Mouse (Mus musculus) hindbrain, postnatal 0 days (tissue): ENCODE results near the gene Ptpn18. TPM values are rescaled to one million over a fixed set of nuclear protein-coding genes. Genes with fewer than 3 reads are reported as not detected.
A peak's percentile ranks its signal among the peaks of the same experiment; 100 is the strongest.

ENCODE experiments used
- ATAC-seq: fragments of 200-750 bp; cut with Nextera tagmentation; 2 replicates; pipeline ENCODE4 v1.8.0; 2017; ENCODE audit warnings: mild to moderate bottlenecking, moderate TSS enrichment, moderate library complexity
- DNase-seq: peaks from one replicate; pipeline ENCODE4 v3.0.0-alpha.2; 2015; ENCODE audit warnings: low spot score
- H3K27ac ChIP-seq: fragments of 300-500 bp; sonication (generic); 2 replicates; pipeline ENCODE4 v1.5.1; 2014; ENCODE audit warnings: mild to moderate bottlenecking
- H3K27me3 ChIP-seq: fragments of 300-500 bp; sonication (generic); 2 replicates; pipeline ENCODE4 v1.6.1; 2014; ENCODE audit warnings: low read length, mixed read lengths; ENCODE audit not compliant: insufficient read depth
- H3K36me3 ChIP-seq: fragments of 300-500 bp; sonication (generic); 2 replicates; pipeline ENCODE4 v1.6.1; 2014; ENCODE audit warnings: low read length, mixed read lengths; ENCODE audit not compliant: insufficient read depth
- H3K4me1 ChIP-seq: fragments of 300-500 bp; sonication (generic); 2 replicates; pipeline ENCODE4 v1.6.1; 2014; ENCODE audit warnings: antibody characterized with exemption, low read length, mixed read lengths; ENCODE audit not compliant: insufficient read depth
- H3K4me2 ChIP-seq: fragments of 300-500 bp; sonication (generic); 2 replicates; pipeline ENCODE4 v1.6.1; 2014; ENCODE audit warnings: low read depth, mild to moderate bottlenecking, low read length, moderate library complexity, mixed read lengths
- H3K4me3 ChIP-seq: fragments of 300-500 bp; sonication (generic); 2 replicates; pipeline ENCODE4 v1.5.1; 2014; ENCODE audit warnings: low read length
- H3K9ac ChIP-seq: fragments of 300-500 bp; sonication (generic); replicated peaks from 2 replicates; pipeline ENCODE4 v1.6.1; 2014; ENCODE audit warnings: mild to moderate bottlenecking, low read length, moderate library complexity, mixed read lengths
- H3K9me3 ChIP-seq: fragments of 300-500 bp; sonication (generic); 2 replicates; pipeline ENCODE4 v1.6.1; 2016; ENCODE audit warnings: low read length, mixed read lengths
- CTCF ChIP-seq: IDR thresholded peaks from 2 replicates; pipeline ENCODE4 v1.5.1; 2016; ENCODE audit warnings: antibody characterized with exemption, control low read depth, low read depth
- WGBS: fragments of 180-500 bp; shearing (Covaris S2); extraction: QIAGEN DNeasy Blood & Tissue Kit; methylation state at CpG from one replicate; pipeline ENCODE4 v1.1.7; 2014; 5-methylcytosine and 5-hydroxymethylcytosine counted together
- polyA plus RNA-seq: library from polyadenylated mRNA; unstranded; fragments of >200 nt; fragmentation: Nextera tagmentation; extraction: Ambion mirVana; gene quantifications from 2 replicates; pipeline ENCODE4 v1.2.1, GENCODE M21; 2015
- total RNA-seq: library from RNA; depleted of rRNA; stranded (reverse); fragments of >200 nt; gene quantifications from 2 replicates; pipeline ENCODE4 v1.2.3, GENCODE M21; 2014

The Ptpn18 gene
- total and polyA plus RNA-seq, 2 experiments from 2014 or later, result 0.63 to 6.9 TPM

GRCm38 (mm10) chr1:34462766-34463165 is 3.2 kb downstream of the Ptpn18 start:
- Histone ChIP-seq H3K9me3 (no peaks in the 10 kb centered on the region), H3K36me3 (no peaks in the 10 kb centered on the region), H3K27ac (no peak overlapping the region), H3K4me2 (no peak overlapping the region), H3K4me3 (no peak overlapping the region), H3K4me1 (0 out of 2 replicates have a peak, but pooled peaks cover 6% of the 10 kb centered on the region), H3K27me3 (no peaks in the 10 kb centered on the region; the same call in 1 of the 2 replicates), H3K9ac (no peak overlapping the region)
- WGBS, result 16% methylated on average over 7 of the region's 7 CpGs
- peak; percentile 55; the same call in 1 of the 2 replicates for ATAC-seq
- TF ChIP-seq CTCF, result peak; percentile 75
- DNase-seq, result peak; percentile 79

- ATAC-seq, result no peak
- TF ChIP-seq CTCF, result no peak
- WGBS, result 91% methylated on average over 8 of the region's 8 CpGs
- Histone ChIP-seq H3K9ac (no peak overlapping the region), H3K27me3 (no peaks in the 10 kb centered on the region; the same call in 1 of the 2 replicates), H3K4me1 (0 out of 2 replicates have a peak, but pooled peaks cover 6% of the 10 kb centered on the region), H3K4me2 (no peak overlapping the region), H3K36me3 (no peaks in the 10 kb centered on the region), H3K27ac (no peak overlapping the region), H3K4me3 (no peak overlapping the region), H3K9me3 (no peaks in the 10 kb centered on the region)
- DNase-seq, result no peak
Observed at GRCm38 (mm10) chr1:34464310-34464817, 4.8 kb downstream of the Ptpn18 start.

GRCm38 (mm10) chr1:34465445-34465844 is 5.9 kb downstream of the Ptpn18 start:
- H3K36me3 ChIP-seq, result no peaks in the 10 kb centered on the region
- H3K9me3 ChIP-seq, result no peaks in the 10 kb centered on the region
- H3K27me3 ChIP-seq, result no peaks in the 10 kb centered on the region; the same call in 1 of the 2 replicates
- DNase-seq, result no peak
- no peak overlapping the region for H3K4me3 ChIP-seq
- H3K4me2 ChIP-seq, result no peak overlapping the region
- WGBS, result 74% methylated on average over 6 of the region's 6 CpGs
- ATAC-seq, result no peak
- no peaks in the 10 kb centered on the region for H3K4me1 ChIP-seq
- no peak for TF ChIP-seq CTCF
- no peak overlapping the region for H3K27ac ChIP-seq
- H3K9ac ChIP-seq, result no peak overlapping the region

GRCm38 (mm10) chr1:34468051-34468450 is 8.5 kb downstream of the Ptpn18 start:
- Histone ChIP-seq H3K4me3 (no peak overlapping the region), H3K36me3 (no peaks in the 10 kb centered on the region), H3K9me3 (no peaks in the 10 kb centered on the region), H3K27me3 (no peaks in the 10 kb centered on the region; the same call in 1 of the 2 replicates), H3K27ac (no peak overlapping the region), H3K4me1 (peaks cover 3% of the 10 kb centered on the region; the same call in 1 of the 2 replicates), H3K4me2 (no peak overlapping the region), H3K9ac (no peak overlapping the region)
- no peak for ATAC-seq
- TF ChIP-seq CTCF, result no peak
- no peak for DNase-seq
- 72% methylated on average over 3 of the region's 3 CpGs for WGBS

GRCm38 (mm10) chr1:34468500-34468899 is 8.9 kb downstream of the Ptpn18 start:
- Histone ChIP-seq H3K36me3 (no peaks in the 10 kb centered on the region), H3K9ac (no peak overlapping the region), H3K4me2 (no peak overlapping the region), H3K4me3 (no peak overlapping the region), H3K9me3 (no peaks in the 10 kb centered on the region), H3K4me1 (peaks cover 4% of the 10 kb centered on the region; the same call in 1 of the 2 replicates), H3K27ac (no peak overlapping the region), H3K27me3 (no peaks in the 10 kb centered on the region; the same call in 1 of the 2 replicates)
- ATAC-seq, result no peak
- WGBS, result 70% methylated on average over 4 of the region's 4 CpGs
- no peak for TF ChIP-seq CTCF
- DNase-seq, result no peak

- no peaks in the 10 kb centered on the region for H3K9me3 ChIP-seq
- 66% methylated on average over 5 of the region's 5 CpGs for whole genome bisulfite sequencing
- H3K9ac ChIP-seq, result no peak overlapping the region
- no peak overlapping the region for H3K27ac ChIP-seq
- no peak overlapping the region for H3K4me2 ChIP-seq
- no peak for TF ChIP-seq CTCF
- H3K4me3 ChIP-seq, result no peak overlapping the region
- DNase-seq (no peak), ATAC-seq (no peak)
- H3K4me1 ChIP-seq, result peaks cover 4% of the 10 kb centered on the region; the same call in 1 of the 2 replicates
- no peaks in the 10 kb centered on the region; the same call in 1 of the 2 replicates for H3K27me3 ChIP-seq
- H3K36me3 ChIP-seq, result no peaks in the 10 kb centered on the region
Observed at GRCm38 (mm10) chr1:34469801-34470200, 10.2 kb downstream of the Ptpn18 start.
